Mouse (Mus musculus) liver, embryonic 14.5 days (tissue): ENCODE results near the gene Nrp1. TPM values are rescaled to one million over a fixed set of nuclear protein-coding genes. Genes with fewer than 3 reads are reported as not detected.

Experiments
- ATAC-seq: fragments of 200-750 bp; cut with Nextera tagmentation; 2 replicates; pipeline ENCODE4 v1.8.0; 2017; ENCODE audit warnings: moderate number of reproducible peaks, mild to moderate bottlenecking, moderate library complexity; ENCODE audit not compliant: insufficient read depth
- DNase-seq, 3 experiments: peaks; one replicate each; pipeline ENCODE4 v3.0.0-alpha.2; 2012 to 2013; ENCODE audit warnings: low read depth in 3 of 3, low spot score in 3 of 3
- H3K27ac ChIP-seq: fragments of 300-500 bp; sonication (generic); 2 replicates; pipeline ENCODE4 v1.5.1; 2014; ENCODE audit warnings: moderate library complexity, mild to moderate bottlenecking, control low read depth, inconsistent platforms
- H3K27me3 ChIP-seq: fragments of 300-500 bp; sonication (generic); 2 replicates; pipeline ENCODE4 v1.6.1; 2014; ENCODE audit warnings: mild to moderate bottlenecking, low read length, moderate library complexity; ENCODE audit not compliant: control insufficient read depth, insufficient read depth
- H3K36me3 ChIP-seq: fragments of 300-500 bp; sonication (generic); replicated peaks from 2 replicates; pipeline ENCODE4 v1.6.1; 2014; ENCODE audit warnings: low read depth; ENCODE audit not compliant: control insufficient read depth, insufficient read depth
- H3K4me1 ChIP-seq, 2 experiments: fragments of 200-500 bp in 1 of 2; fragments of 300-500 bp in 1 of 2; sonication (generic) in 1 of 2; replicated peaks; 2 replicates each; pipeline ENCODE4 v1.6.1; 2012 to 2014; ENCODE audit warnings: antibody characterized with exemption in 1 of 2, inconsistent platforms in 1 of 2, low read length in 1 of 2; ENCODE audit not compliant: control insufficient read depth in 2 of 2, insufficient read depth in 2 of 2
- H3K4me2 ChIP-seq: fragments of 300-500 bp; sonication (generic); 2 replicates; pipeline ENCODE4 v1.6.1; 2014; ENCODE audit warnings: low read depth, mild to moderate bottlenecking, control low read depth, moderate library complexity
- H3K4me3 ChIP-seq, 2 experiments: fragments of 200-500 bp in 1 of 2; fragments of 300-500 bp in 1 of 2; sonication (generic) in 1 of 2; 2 replicates each; pipeline ENCODE4 v1.5.1; 2012 to 2014; ENCODE audit warnings: low read depth in 2 of 2, low read length in 2 of 2, mild to moderate bottlenecking in 2 of 2, control low read depth in 1 of 2, inconsistent platforms in 1 of 2, moderate library complexity in 1 of 2; ENCODE audit not compliant: insufficient read depth in 1 of 2
- H3K9ac ChIP-seq: fragments of 300-500 bp; sonication (generic); replicated peaks from 2 replicates; pipeline ENCODE4 v1.6.1; 2014; ENCODE audit warnings: mild to moderate bottlenecking, control low read depth, moderate library complexity
- H3K9me3 ChIP-seq: fragments of 300-500 bp; sonication (generic); 2 replicates; pipeline ENCODE4 v1.6.1; 2016; ENCODE audit warnings: low read length, mixed read lengths; ENCODE audit not compliant: control insufficient read depth
- CTCF ChIP-seq: IDR thresholded peaks from 2 replicates; pipeline ENCODE4 v1.5.1; 2016; ENCODE audit warnings: antibody characterized with exemption, low read depth, control low read depth
- EP300 ChIP-seq: IDR thresholded peaks from 2 replicates; pipeline ENCODE4 v1.6.1; 2016; ENCODE audit warnings: antibody characterized with exemption, low read depth
- WGBS: fragments of 180-500 bp; shearing (Covaris S2); extraction: QIAGEN DNeasy Blood & Tissue Kit; methylation state at CpG from one replicate; pipeline ENCODE4 v1.1.7; 2014; ENCODE audit not compliant: insufficient replicate concordance; 5-methylcytosine and 5-hydroxymethylcytosine counted together
- microRNA counts: library from miRNA; unstranded; fragments of <30 nt; microRNA quantifications from one replicate; lab custom pipeline; 2016
- microRNA-seq: library from miRNA; unstranded; fragments of <30 nt; microRNA quantifications from one replicate; pipeline ENCODE4, GENCODE M21; 2016
- polyA plus RNA-seq, 2 experiments: library from polyadenylated mRNA; depleted of rRNA in 1 of 2; stranded (reverse) in 1 of 2; unstranded in 1 of 2; fragments of >200 nt; fragmentation: Nextera tagmentation in 1 of 2; extraction: Ambion mirVana in 1 of 2; gene quantifications; 2 replicates each; pipeline versions ENCODE4 v1.2.1 to v1.2.3; 2012 to 2014

The Nrp1 gene
- polyA plus RNA-seq, 2 experiments = 3.7 to 7.7 TPM

GRCm38 (mm10) chr8:128547361-128547760, 189.0 kb downstream of the Nrp1 start:
- DNase-seq = no peak
- H3K36me3 ChIP-seq = no peaks in the 10 kb centered on the region
- H3K27ac ChIP-seq = no peak overlapping the region
- 50% methylated on average over 4 of the region's 4 CpGs for WGBS
- TF ChIP-seq EP300 (no peak), CTCF (no peak)
- no peak overlapping the region for H3K4me3 ChIP-seq
- ATAC-seq = no peak
- no peak overlapping the region for H3K4me2 ChIP-seq
- H3K9me3 ChIP-seq = no peaks in the 10 kb centered on the region
- H3K9ac ChIP-seq = no peak overlapping the region
- H3K27me3 ChIP-seq = no peaks in the 10 kb centered on the region
- H3K4me1 ChIP-seq = no peaks in the 10 kb centered on the region

GRCm38 (mm10) chr8:128549738-128550137, 191.3 kb downstream of the Nrp1 start:
- TF ChIP-seq CTCF (no peak), EP300 (no peak)
- no peak overlapping the region for H3K9ac ChIP-seq
- no peaks in the 10 kb centered on the region for H3K9me3 ChIP-seq
- H3K27ac ChIP-seq = no peak overlapping the region
- no peaks in the 10 kb centered on the region for H3K36me3 ChIP-seq
- H3K4me3 ChIP-seq = no peak overlapping the region
- no peak overlapping the region for H3K4me2 ChIP-seq
- ATAC-seq (no peak), DNase-seq (no peak)
- H3K27me3 ChIP-seq = no peaks in the 10 kb centered on the region
- H3K4me1 ChIP-seq = no peaks in the 10 kb centered on the region
- 66% methylated on average over 5 of the region's 5 CpGs for WGBS

GRCm38 (mm10) chr8:128551421-128552139, 193.2 kb downstream of the Nrp1 start:
- no peak for ATAC-seq

More at GRCm38 (mm10) chr8:128551421-128552139, 193.2 kb downstream of the Nrp1 start:
- Histone ChIP-seq H3K9me3 (no peaks in the 10 kb centered on the region), H3K27ac (no peak overlapping the region), H3K9ac (no peak overlapping the region), H3K36me3 (no peaks in the 10 kb centered on the region), H3K27me3 (no peaks in the 10 kb centered on the region), H3K4me1 (no peaks in the 10 kb centered on the region), H3K4me2 (no peak overlapping the region), H3K4me3 (no peak overlapping the region)
- DNase-seq = peak in 1 of 3 experiments; percentile 9
- peak; percentile 83 for TF ChIP-seq CTCF
- no peak for TF ChIP-seq EP300
- 46% methylated on average over 15 of the region's 15 CpGs for WGBS

MicroRNAs encoded within 50 kb of the gene (microRNA counts, 519-probe panel; counts per million panel counts)
- 69.9 counts per million for microRNA mmu-miR-1903 (lab: Ali Mortazavi, UCI)

Small RNA genes lying within 50 kb of the gene (microRNA-seq; reads per million reads assigned to microRNA genes)
- not detected for gene Mir1903
